Mouse (Mus musculus) liver, embryonic 14.5 days (tissue): Measurements from ENCODE around the gene Hist1h4m.
"Not testable (repeated sequence)": the region's sequence is repeated elsewhere in the genome, so short reads cannot be mapped to it uniquely, and the experiment has no call there.

Source experiments
- CTCF ChIP-seq: IDR thresholded peaks from 2 replicates; pipeline ENCODE4 v1.5.1; 2016; ENCODE audit warnings: antibody characterized with exemption, low read depth, control low read depth
- EP300 ChIP-seq: IDR thresholded peaks from 2 replicates; pipeline ENCODE4 v1.6.1; 2016; ENCODE audit warnings: antibody characterized with exemption, low read depth

DNA sequence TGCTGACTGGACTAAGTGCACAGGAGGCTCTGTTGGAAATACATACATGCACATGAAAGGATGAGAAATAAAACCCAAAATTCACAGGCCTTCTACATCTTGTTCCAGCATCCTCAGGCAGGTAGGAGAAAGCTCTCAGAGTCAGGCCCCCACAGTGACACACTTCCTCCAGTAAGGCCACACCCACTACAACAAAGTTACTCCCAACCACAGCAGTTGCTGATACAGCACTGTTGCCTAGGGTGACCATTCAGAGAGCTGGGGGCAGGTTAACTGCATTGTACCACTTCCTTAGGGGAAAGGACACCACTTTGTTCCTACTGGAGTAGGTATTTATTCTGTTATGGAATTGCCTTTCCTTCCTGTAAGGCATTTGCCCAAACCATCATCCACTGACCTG lies 14.4 kb upstream of the Hist1h4m start:
- not testable (repeated sequence) for TF ChIP-seq CTCF, EP300
